Mouse (Mus musculus): ENCODE results near the gene Xdh. TPM values are rescaled to one million over a fixed set of nuclear protein-coding genes. Genes with fewer than 3 reads are reported as not detected.

Gene Xdh
- polyA plus RNA-seq, 1 experiment, result 5.3 TPM

- no peak for DNase-seq (ENCODE audit: extremely low spot score in 1 of 2, low spot score in 1 of 2)
Observed at GRCm38 (mm10) chr17:73944661-73945060, 5.3 kb downstream of the Xdh start.

GRCm38 (mm10) chr17:73942268-73942962 is 7.6 kb downstream of the Xdh start:
- no peak for DNase-seq (ENCODE audit: extremely low spot score in 1 of 2, low spot score in 1 of 2)

GRCm38 (mm10) chr17:73941816-73942215 is 8.2 kb downstream of the Xdh start:
- DNase-seq (ENCODE audit: extremely low spot score in 1 of 2, low spot score in 1 of 2), result no peak

- no peak for DNase-seq (ENCODE audit: extremely low spot score in 1 of 2, low spot score in 1 of 2)
Observed at GRCm38 (mm10) chr17:73937073-73937472, 12.9 kb downstream of the Xdh start.

GRCm38 (mm10) chr17:73935163-73935562 is 14.8 kb downstream of the Xdh start:
- no peak for DNase-seq (ENCODE audit: extremely low spot score in 1 of 2, low spot score in 1 of 2)

GRCm38 (mm10) chr17:73934281-73934680 is 15.7 kb downstream of the Xdh start:
- DNase-seq (ENCODE audit: extremely low spot score in 1 of 2, low spot score in 1 of 2), result no peak

- no peak for DNase-seq (ENCODE audit: extremely low spot score in 1 of 2, low spot score in 1 of 2)
Observed at GRCm38 (mm10) chr17:73933616-73934015, 16.4 kb downstream of the Xdh start.

- no peak for DNase-seq (ENCODE audit: extremely low spot score in 1 of 2, low spot score in 1 of 2)
Observed at GRCm38 (mm10) chr17:73932497-73933059, 17.4 kb downstream of the Xdh start.

- no peak for DNase-seq (ENCODE audit: extremely low spot score in 1 of 2, low spot score in 1 of 2)
Observed at GRCm38 (mm10) chr17:73919520-73919919, 30.5 kb downstream of the Xdh start.

- DNase-seq (ENCODE audit: extremely low spot score in 1 of 2, low spot score in 1 of 2), result no peak
Observed at GRCm38 (mm10) chr17:73918944-73919381, 31.0 kb downstream of the Xdh start.

- DNase-seq (ENCODE audit: extremely low spot score in 1 of 2, low spot score in 1 of 2), result no peak
Observed at GRCm38 (mm10) chr17:73918138-73918537, 31.9 kb downstream of the Xdh start.

- DNase-seq (ENCODE audit: extremely low spot score in 1 of 2, low spot score in 1 of 2), result no peak
Observed at GRCm38 (mm10) chr17:73917713-73918112, 32.3 kb downstream of the Xdh start.

GRCm38 (mm10) chr17:73914730-73915129 is 35.3 kb downstream of the Xdh start:
- no peak for DNase-seq (ENCODE audit: extremely low spot score in 1 of 2, low spot score in 1 of 2)

- no peak for DNase-seq (ENCODE audit: extremely low spot score in 1 of 2, low spot score in 1 of 2)
Observed at GRCm38 (mm10) chr17:73906076-73906475, 43.9 kb downstream of the Xdh start.

GRCm38 (mm10) chr17:73905043-73905750 is 44.8 kb downstream of the Xdh start:
- DNase-seq (ENCODE audit: extremely low spot score in 1 of 2, low spot score in 1 of 2), result no peak

GRCm38 (mm10) chr17:73903121-73903520 is 46.9 kb downstream of the Xdh start:
- DNase-seq (ENCODE audit: extremely low spot score in 1 of 2, low spot score in 1 of 2), result no peak

- no peak for DNase-seq (ENCODE audit: extremely low spot score in 1 of 2, low spot score in 1 of 2)
Observed at GRCm38 (mm10) chr17:73902234-73902636, 47.8 kb downstream of the Xdh start.

GRCm38 (mm10) chr17:73894399-73894798 is 55.6 kb downstream of the Xdh start:
- DNase-seq (ENCODE audit: extremely low spot score in 1 of 2, low spot score in 1 of 2), result no peak

GRCm38 (mm10) chr17:73893822-73894221 is 56.2 kb downstream of the Xdh start:
- DNase-seq (ENCODE audit: extremely low spot score in 1 of 2, low spot score in 1 of 2), result no peak

- DNase-seq (ENCODE audit: extremely low spot score in 1 of 2, low spot score in 1 of 2), result no peak
Observed at GRCm38 (mm10) chr17:73893207-73893606, 56.8 kb downstream of the Xdh start.

GRCm38 (mm10) chr17:73891590-73891989 is 58.4 kb downstream of the Xdh start:
- DNase-seq (ENCODE audit: extremely low spot score in 1 of 2, low spot score in 1 of 2), result peak in 1 of 2 experiments; percentile 46
